Mouse (Mus musculus) cortical plate, adult 2 months (tissue): Measurements from ENCODE around the gene Zfp473.

Source experiments
- CTCF ChIP-seq: fragments of 200-500 bp; IDR thresholded peaks from 2 replicates; pipeline ENCODE4 v1.5.1; 2011; ENCODE audit warnings: mild to moderate bottlenecking, control low read depth, low read length; ENCODE audit not compliant: insufficient read depth; ENCODE audit errors: extremely low read depth
- POLR2A ChIP-seq: fragments of 200-500 bp; IDR thresholded peaks from 2 replicates; pipeline ENCODE4 v1.6.1; 2011; ENCODE audit warnings: mild to moderate bottlenecking, low read length, control low read depth; ENCODE audit not compliant: insufficient read depth; ENCODE audit errors: extremely low read depth

GRCm38 (mm10) chr7:44704363-44704762 is 46.5 kb downstream of the Zfp473 start:
- TF ChIP-seq POLR2A (no peak), CTCF (peak; percentile 58)
